Mouse (Mus musculus): ENCODE results near the gene Dlx3. TPM values are rescaled to one million over a fixed set of nuclear protein-coding genes. Genes with fewer than 3 reads are reported as not detected.

Gene Dlx3
- polyA plus RNA-seq, 1 experiment from 2014 or later = 0.63 TPM

- H3K4me2 ChIP-seq = no peak overlapping the region
- H3K4me3 ChIP-seq (ENCODE audit: low read depth, low read length) = no peak overlapping the region
- DNase-seq (ENCODE audit: low spot score) (no peak), ATAC-seq (replicated peaks; ENCODE audit: low FRiP score) (no peak)
- H3K9ac ChIP-seq (ENCODE audit: low read depth, low read length) = no peak overlapping the region
- no peaks in the 10 kb centered on the region for H3K9me3 ChIP-seq (ENCODE audit: control insufficient read depth, low read length)
- H3K36me3 ChIP-seq (ENCODE audit: control insufficient read depth, insufficient read depth, low read length) = no peaks in the 10 kb centered on the region
- H3K27me3 ChIP-seq (replicated peaks; ENCODE audit: control insufficient read depth, insufficient read depth, low read length) = peaks cover 13% of the 10 kb centered on the region
- H3K27ac ChIP-seq (ENCODE audit: low read depth, low read length) = no peak overlapping the region
- peaks cover 16% of the 10 kb centered on the region for H3K4me1 ChIP-seq (replicated peaks; ENCODE audit: control insufficient read depth, insufficient read depth, low read length)
- WGBS = 12% methylated on average over 5 of the region's 5 CpGs
These were observed 34.2 kb upstream of the Dlx3 start for GRCm38 (mm10) chr11:95085710-95086109.

- no peaks in the 10 kb centered on the region for H3K36me3 ChIP-seq (ENCODE audit: control insufficient read depth, insufficient read depth, low read length)
- H3K4me3 ChIP-seq (ENCODE audit: low read depth, low read length) = no peak overlapping the region
- no peaks in the 10 kb centered on the region for H3K9me3 ChIP-seq (ENCODE audit: control insufficient read depth, low read length)
- WGBS = 41% methylated on average over 5 of the region's 5 CpGs
- H3K4me2 ChIP-seq = no peak overlapping the region
- H3K4me1 ChIP-seq (replicated peaks; ENCODE audit: control insufficient read depth, insufficient read depth, low read length) = peaks cover 16% of the 10 kb centered on the region
- peaks cover 13% of the 10 kb centered on the region for H3K27me3 ChIP-seq (replicated peaks; ENCODE audit: control insufficient read depth, insufficient read depth, low read length)
- DNase-seq (ENCODE audit: low spot score) = no peak
- H3K27ac ChIP-seq (ENCODE audit: low read depth, low read length) = no peak overlapping the region
- ATAC-seq (replicated peaks; ENCODE audit: low FRiP score) = no peak
- no peak overlapping the region for H3K9ac ChIP-seq (ENCODE audit: low read depth, low read length)
These were observed 33.7 kb upstream of the Dlx3 start for GRCm38 (mm10) chr11:95086229-95086628.

GRCm38 (mm10) chr11:95087301-95088228, 32.4 kb upstream of the Dlx3 start:
- ATAC-seq (replicated peaks; ENCODE audit: low FRiP score) (no peak), DNase-seq (ENCODE audit: low spot score) (no peak)
- no peaks in the 10 kb centered on the region for H3K9me3 ChIP-seq (ENCODE audit: control insufficient read depth, low read length)
- no peak overlapping the region for H3K9ac ChIP-seq (ENCODE audit: low read depth, low read length)
- H3K4me1 ChIP-seq (replicated peaks; ENCODE audit: control insufficient read depth, insufficient read depth, low read length) = peaks cover 16% of the 10 kb centered on the region
- WGBS = 62% methylated on average over 17 of the region's 17 CpGs
- no peak overlapping the region for H3K4me2 ChIP-seq
- H3K27me3 ChIP-seq (replicated peaks; ENCODE audit: control insufficient read depth, insufficient read depth, low read length) = peaks cover 5% of the 10 kb centered on the region; the same call in 1 of the 2 replicates
- no peak overlapping the region for H3K27ac ChIP-seq (ENCODE audit: low read depth, low read length)
- H3K4me3 ChIP-seq (ENCODE audit: low read depth, low read length) = no peak overlapping the region
- H3K36me3 ChIP-seq (ENCODE audit: control insufficient read depth, insufficient read depth, low read length) = no peaks in the 10 kb centered on the region

GRCm38 (mm10) chr11:95088286-95088685, 31.6 kb upstream of the Dlx3 start:
- no peaks in the 10 kb centered on the region for H3K9me3 ChIP-seq (ENCODE audit: control insufficient read depth, low read length)

GRCm38 (mm10) chr11:95088857-95089779, 30.8 kb upstream of the Dlx3 start:
- no peaks in the 10 kb centered on the region for H3K36me3 ChIP-seq (ENCODE audit: control insufficient read depth, insufficient read depth, low read length)

More at GRCm38 (mm10) chr11:95088286-95088685, 31.6 kb upstream of the Dlx3 start:
- no peak overlapping the region for H3K9ac ChIP-seq (ENCODE audit: low read depth, low read length)
- no peaks in the 10 kb centered on the region for H3K36me3 ChIP-seq (ENCODE audit: control insufficient read depth, insufficient read depth, low read length)
- no peak for DNase-seq (ENCODE audit: low spot score)
- 37% methylated on average over 7 of the region's 7 CpGs for WGBS
- ATAC-seq (replicated peaks; ENCODE audit: low FRiP score) = no peak
- no peak overlapping the region for H3K27ac ChIP-seq (ENCODE audit: low read depth, low read length)
- H3K4me2 ChIP-seq = no peak overlapping the region
- peaks cover 16% of the 10 kb centered on the region for H3K4me1 ChIP-seq (replicated peaks; ENCODE audit: control insufficient read depth, insufficient read depth, low read length)
- no peak overlapping the region for H3K4me3 ChIP-seq (ENCODE audit: low read depth, low read length)
- H3K27me3 ChIP-seq (replicated peaks; ENCODE audit: control insufficient read depth, insufficient read depth, low read length) = peaks cover 5% of the 10 kb centered on the region; the same call in 1 of the 2 replicates

GRCm38 (mm10) chr11:95093077-95093476, 26.8 kb upstream of the Dlx3 start:
- H3K9ac ChIP-seq (ENCODE audit: low read depth, low read length) = no peak overlapping the region
- no peaks in the 10 kb centered on the region for H3K9me3 ChIP-seq (ENCODE audit: control insufficient read depth, low read length)
- ATAC-seq (replicated peaks; ENCODE audit: low FRiP score) = no peak
- no peak overlapping the region for H3K4me3 ChIP-seq (ENCODE audit: low read depth, low read length)
- H3K27me3 ChIP-seq (replicated peaks; ENCODE audit: control insufficient read depth, insufficient read depth, low read length) = peaks cover 5% of the 10 kb centered on the region; the same call in 1 of the 2 replicates
- H3K4me1 ChIP-seq (replicated peaks; ENCODE audit: control insufficient read depth, insufficient read depth, low read length) = peaks cover 14% of the 10 kb centered on the region; the same call in 1 of the 2 replicates
- H3K36me3 ChIP-seq (ENCODE audit: control insufficient read depth, insufficient read depth, low read length) = no peaks in the 10 kb centered on the region
- 63% methylated on average over 5 of the region's 5 CpGs for WGBS
- H3K27ac ChIP-seq (ENCODE audit: low read depth, low read length) = no peak overlapping the region
- H3K4me2 ChIP-seq = no peak overlapping the region
- DNase-seq (ENCODE audit: low spot score) = no peak

More at GRCm38 (mm10) chr11:95088857-95089779, 30.8 kb upstream of the Dlx3 start:
- Histone ChIP-seq H3K9ac (ENCODE audit: low read depth, low read length) (no peak overlapping the region), H3K27ac (ENCODE audit: low read depth, low read length) (no peak overlapping the region), H3K4me3 (ENCODE audit: low read depth, low read length) (no peak overlapping the region), H3K9me3 (ENCODE audit: control insufficient read depth, low read length) (no peaks in the 10 kb centered on the region), H3K27me3 (replicated peaks; ENCODE audit: control insufficient read depth, insufficient read depth, low read length) (peaks cover 5% of the 10 kb centered on the region; the same call in 1 of the 2 replicates), H3K4me2 (no peak overlapping the region), H3K4me1 (replicated peaks; ENCODE audit: control insufficient read depth, insufficient read depth, low read length) (peaks cover 15% of the 10 kb centered on the region)
- 59% methylated on average over 16 of the region's 16 CpGs for WGBS
- ATAC-seq (replicated peaks; ENCODE audit: low FRiP score) (no peak), DNase-seq (ENCODE audit: low spot score) (no peak)

GRCm38 (mm10) chr11:95095596-95095995, 24.3 kb upstream of the Dlx3 start:
- no peak overlapping the region for H3K4me2 ChIP-seq
- no peak for ATAC-seq (replicated peaks; ENCODE audit: low FRiP score)
- WGBS = 87% methylated on average over 10 of the region's 10 CpGs

GRCm38 (mm10) chr11:95096608-95097373, 23.1 kb upstream of the Dlx3 start:
- Histone ChIP-seq H3K4me1 (replicated peaks; ENCODE audit: control insufficient read depth, insufficient read depth, low read length) (peaks cover 9% of the 10 kb centered on the region; the same call in 1 of the 2 replicates), H3K27ac (ENCODE audit: low read depth, low read length) (peak overlapping the region; percentile 55; the same call in 1 of the 2 replicates), H3K4me2 (no peak overlapping the region), H3K36me3 (ENCODE audit: control insufficient read depth, insufficient read depth, low read length) (no peaks in the 10 kb centered on the region), H3K9ac (ENCODE audit: low read depth, low read length) (no peak overlapping the region), H3K4me3 (ENCODE audit: low read depth, low read length) (no peak overlapping the region), H3K9me3 (ENCODE audit: control insufficient read depth, low read length) (no peaks in the 10 kb centered on the region), H3K27me3 (replicated peaks; ENCODE audit: control insufficient read depth, insufficient read depth, low read length) (peaks cover 9% of the 10 kb centered on the region; the same call in 1 of the 2 replicates)
- DNase-seq (ENCODE audit: low spot score) (no peak), ATAC-seq (replicated peaks; ENCODE audit: low FRiP score) (no peak; the same call in 1 of the 2 replicates)
- WGBS = 62% methylated on average over 4 of the region's 4 CpGs

More at GRCm38 (mm10) chr11:95095596-95095995, 24.3 kb upstream of the Dlx3 start:
- H3K4me3 ChIP-seq (ENCODE audit: low read depth, low read length) = no peak overlapping the region
- H3K27me3 ChIP-seq (replicated peaks; ENCODE audit: control insufficient read depth, insufficient read depth, low read length) = peaks cover 9% of the 10 kb centered on the region; the same call in 1 of the 2 replicates
- H3K9me3 ChIP-seq (ENCODE audit: control insufficient read depth, low read length) = no peaks in the 10 kb centered on the region
- no peaks in the 10 kb centered on the region for H3K36me3 ChIP-seq (ENCODE audit: control insufficient read depth, insufficient read depth, low read length)
- H3K27ac ChIP-seq (ENCODE audit: low read depth, low read length) = no peak overlapping the region
- peaks cover 9% of the 10 kb centered on the region; the same call in 1 of the 2 replicates for H3K4me1 ChIP-seq (replicated peaks; ENCODE audit: control insufficient read depth, insufficient read depth, low read length)
- H3K9ac ChIP-seq (ENCODE audit: low read depth, low read length) = no peak overlapping the region
- no peak for DNase-seq (ENCODE audit: low spot score)
